Mouse (Mus musculus) kidney, postnatal 14 days (tissue): ENCODE measurements around the gene Tcf7l2.

ENCODE experiments used
- DNase-seq: peaks from one replicate; pipeline ENCODE4 v3.0.0; 2022; ENCODE audit warnings: mixed read lengths

The Tcf7l2 gene

GRCm38 (mm10) chr19:55865774-55866578 is 124.4 kb downstream of the Tcf7l2 start:
- DNase-seq, result no peak

DNA sequence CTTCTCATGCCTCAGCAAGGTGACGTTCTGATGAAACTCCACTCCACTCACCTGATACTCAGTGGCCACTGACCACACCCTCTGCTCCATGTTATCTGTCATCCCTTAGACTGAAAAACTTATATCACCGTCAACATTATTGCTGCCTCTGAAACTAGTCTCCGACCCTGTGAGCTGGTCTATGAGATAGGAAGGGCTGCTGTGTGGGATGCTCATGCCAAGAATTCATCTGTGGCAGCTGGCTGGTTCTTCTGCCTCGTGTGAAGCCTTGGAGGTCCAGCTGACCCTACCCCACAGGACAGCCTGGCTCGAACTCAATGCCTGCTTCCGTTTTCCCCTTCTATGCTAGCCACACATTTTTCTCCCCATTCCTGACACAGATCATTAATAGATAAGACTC is 125.6 kb downstream of the Tcf7l2 start:
- DNase-seq, result no peak

DNA sequence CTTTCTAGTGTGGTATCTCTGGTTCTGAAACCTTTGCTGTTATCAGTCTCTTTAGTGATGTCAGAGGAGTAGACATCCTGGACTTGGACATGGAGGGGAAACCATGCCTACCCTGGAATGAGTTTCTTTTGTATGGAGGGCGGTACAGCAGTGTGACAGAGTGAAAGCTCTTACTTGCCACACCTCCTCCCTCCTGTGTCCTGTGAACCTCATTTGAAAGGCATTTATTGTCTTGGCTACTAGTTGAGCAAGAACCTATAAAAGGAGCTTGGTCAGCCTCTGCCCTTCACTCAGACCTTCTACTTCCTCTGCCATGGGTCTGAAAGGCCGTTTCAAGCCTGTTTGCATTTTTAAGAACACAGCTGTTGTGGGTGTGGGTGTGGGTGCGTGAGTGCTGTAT is 126.3 kb downstream of the Tcf7l2 start:
- DNase-seq, result no peak

DNA sequence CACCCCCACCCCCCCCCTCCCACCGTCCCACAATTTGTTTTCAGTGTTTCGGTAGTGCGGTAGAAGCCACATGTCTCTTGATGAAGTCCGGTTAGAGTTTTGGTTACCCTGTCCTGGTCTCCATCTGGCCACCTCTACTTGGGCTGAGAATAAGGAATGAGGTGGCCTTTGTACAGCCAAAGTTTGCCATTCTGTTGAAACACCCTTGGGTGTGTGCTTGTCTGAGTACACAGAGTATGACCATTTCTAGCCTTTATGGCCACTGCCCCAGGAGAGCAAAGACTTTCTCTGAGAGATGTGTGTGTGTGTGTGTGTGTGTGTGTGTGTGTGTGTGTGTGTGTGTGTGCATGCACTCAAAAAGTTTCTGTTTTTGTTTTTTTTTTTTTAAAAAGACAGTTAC is 127.0 kb downstream of the Tcf7l2 start:
- DNase-seq, result no peak

- DNase-seq, result peak; percentile 60
These were observed 129.2 kb downstream of the Tcf7l2 start for GRCm38 (mm10) chr19:55870825-55871224.

- no peak for DNase-seq
These were observed 129.9 kb downstream of the Tcf7l2 start for GRCm38 (mm10) chr19:55871496-55871895.

- no peak for DNase-seq
These were observed 131.6 kb downstream of the Tcf7l2 start for GRCm38 (mm10) chr19:55873221-55873620.

DNA sequence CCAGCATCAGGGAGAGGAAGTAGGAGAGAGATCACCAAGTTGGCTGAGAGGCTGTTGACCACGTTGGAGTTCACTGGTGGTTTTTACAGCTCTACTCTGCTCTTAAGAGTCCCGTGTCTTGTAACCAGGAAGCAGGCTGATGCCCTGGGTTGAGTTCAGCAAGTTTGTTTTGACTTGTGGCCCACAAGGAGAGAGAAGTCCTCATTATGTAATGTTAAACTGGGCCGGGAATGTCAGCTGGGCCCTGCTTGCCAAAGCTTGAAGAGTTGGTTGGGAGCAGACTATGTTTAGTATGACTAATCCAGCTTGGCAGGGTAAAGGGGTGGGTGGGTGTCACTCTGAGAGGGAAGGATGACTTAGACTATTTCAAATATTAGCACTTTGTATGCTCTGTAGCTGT is 134.9 kb downstream of the Tcf7l2 start:
- DNase-seq, result peak; percentile 35

GRCm38 (mm10) chr19:55877404-55877915 is 135.8 kb downstream of the Tcf7l2 start:
- DNase-seq, result peak; percentile 73

GRCm38 (mm10) chr19:55880664-55881359 is 139.2 kb downstream of the Tcf7l2 start:
- no peak for DNase-seq

GRCm38 (mm10) chr19:55886536-55886935 is 144.9 kb downstream of the Tcf7l2 start:
- DNase-seq, result no peak

GRCm38 (mm10) chr19:55891692-55892183 is 150.1 kb downstream of the Tcf7l2 start:
- no peak for DNase-seq

- DNase-seq, result no peak
These were observed 151.9 kb downstream of the Tcf7l2 start for GRCm38 (mm10) chr19:55893557-55893956.

DNA sequence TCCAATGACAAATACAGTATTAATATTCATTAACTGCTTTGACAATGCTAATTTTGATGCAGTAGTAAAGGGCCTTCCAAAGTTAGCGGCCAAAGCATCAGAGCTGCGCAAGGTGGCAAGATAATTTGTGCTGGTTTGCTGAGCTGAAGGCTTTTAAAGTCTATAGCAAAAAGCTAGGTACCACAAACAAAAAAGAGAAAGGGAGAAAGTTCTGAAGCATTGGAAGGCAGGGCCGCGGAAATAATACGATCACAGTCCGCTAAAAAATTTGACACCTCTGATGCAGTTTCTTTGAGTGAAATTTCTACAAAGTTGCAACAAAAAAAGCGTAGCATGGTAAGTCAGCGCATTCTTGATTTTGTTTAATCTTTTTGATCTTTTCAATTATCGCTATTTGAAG is 152.8 kb downstream of the Tcf7l2 start:
- DNase-seq, result no peak

GRCm38 (mm10) chr19:55895317-55895716 is 153.7 kb downstream of the Tcf7l2 start:
- peak; percentile 72 for DNase-seq

- DNase-seq, result no peak
These were observed 154.3 kb downstream of the Tcf7l2 start for GRCm38 (mm10) chr19:55895807-55896420.

- no peak for DNase-seq
These were observed 155.0 kb downstream of the Tcf7l2 start for GRCm38 (mm10) chr19:55896629-55897028.

GRCm38 (mm10) chr19:55902573-55903385 is 161.2 kb downstream of the Tcf7l2 start:
- no peak for DNase-seq

GRCm38 (mm10) chr19:55909039-55909438 is 167.4 kb downstream of the Tcf7l2 start:
- DNase-seq, result peak; percentile 50

DNA sequence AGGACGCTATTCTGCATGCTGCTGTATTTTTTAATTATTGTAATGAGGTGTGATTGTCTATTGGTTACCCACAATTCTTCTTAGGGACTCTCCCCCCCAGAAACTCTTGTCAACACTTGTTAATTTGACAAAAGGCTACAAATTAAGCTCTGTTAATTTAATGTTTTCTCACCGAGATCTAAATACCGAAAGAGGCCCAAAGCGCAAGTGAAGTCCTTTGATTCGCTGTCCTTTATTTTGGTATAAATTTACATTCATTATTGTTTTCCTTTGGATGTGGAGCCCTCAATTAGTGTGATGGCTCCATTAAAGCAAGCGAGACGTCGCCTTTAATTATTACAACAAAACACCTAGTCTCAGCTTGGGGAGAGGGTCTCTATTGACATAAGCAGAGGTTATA is 170.3 kb downstream of the Tcf7l2 start:
- DNase-seq, result no peak

DNA sequence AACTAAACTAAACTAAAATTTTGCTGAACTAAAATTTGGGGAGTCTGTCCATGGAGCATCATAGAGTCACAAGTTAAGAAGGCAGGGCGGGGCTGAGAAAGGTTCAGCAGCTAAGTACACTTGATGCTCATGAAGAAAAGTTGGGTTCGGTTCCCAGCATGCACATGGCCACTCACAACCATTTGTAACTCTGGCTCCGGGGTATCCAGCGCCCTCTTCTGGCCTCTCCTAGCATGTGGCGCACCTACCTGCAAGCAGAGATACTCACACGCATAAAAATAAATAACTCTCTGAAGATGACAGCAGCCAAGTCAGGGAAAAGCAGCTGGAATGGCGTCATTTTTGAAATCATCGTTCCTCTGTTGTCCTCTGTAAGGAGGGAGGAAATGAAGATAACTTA is 171.2 kb downstream of the Tcf7l2 start:
- DNase-seq, result no peak

DNA sequence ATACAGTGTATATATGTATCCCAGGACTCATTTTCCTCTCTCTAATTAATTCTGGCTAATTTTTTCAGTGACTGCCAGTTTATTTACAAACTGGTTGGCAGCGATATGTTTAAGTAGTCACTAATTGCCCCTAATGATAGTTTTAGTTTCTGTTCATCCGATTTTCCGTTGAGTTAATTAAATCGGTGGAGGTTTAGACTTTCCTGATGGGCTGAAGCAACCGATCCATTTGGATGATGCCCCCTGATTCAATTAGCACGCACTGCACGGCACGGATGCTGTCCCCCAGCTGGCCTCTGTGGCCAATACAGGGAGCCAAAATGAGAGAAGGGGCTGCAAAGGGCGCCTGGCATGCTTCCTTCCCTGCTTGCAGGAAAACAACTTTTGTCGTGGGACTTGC is 172.0 kb downstream of the Tcf7l2 start:
- DNase-seq, result no peak
